Mouse (Mus musculus): ENCODE results near the gene Cyb5r3.

DNA sequence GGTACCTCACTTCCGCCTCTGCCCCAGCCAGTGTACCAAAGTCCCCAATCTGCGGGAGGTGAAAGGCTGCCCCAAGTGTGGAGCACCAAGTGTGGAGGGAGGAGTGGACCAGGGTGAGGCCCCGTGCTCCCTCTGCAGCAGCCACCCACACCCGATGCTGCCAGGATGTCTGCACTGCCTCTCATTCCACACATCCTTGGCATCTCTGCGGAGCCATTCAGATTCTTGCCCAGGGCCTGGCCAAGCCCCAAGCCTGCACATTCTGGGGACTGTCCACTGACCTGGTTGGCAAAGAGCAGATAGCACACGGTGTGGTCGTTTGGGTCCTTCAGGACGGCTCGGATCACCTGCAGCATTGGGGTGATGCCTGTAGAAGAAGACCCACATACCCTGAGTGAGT is 12.6 kb downstream of the Cyb5r3 start:
- no peak for TF ChIP-seq MAX (IDR thresholded peaks at IDR 0.05; ENCODE audit: low read length)
- no peak for TF ChIP-seq CTCF (IDR thresholded peaks at IDR 0.05 in 2 of 3, conservative IDR thresholded peaks at IDR 0.05 in 1 of 3; ENCODE audit: control insufficient read depth in 1 of 3, insufficient read depth in 1 of 3, low read depth in 2 of 3, low read length in 3 of 3, poor library complexity in 1 of 3, severe bottlenecking in 1 of 3)
- no peak for TF ChIP-seq POLR2A (IDR thresholded peaks at IDR 0.05; ENCODE audit: control insufficient read depth in 1 of 2, insufficient read depth in 1 of 2, low read depth in 1 of 2, low read length in 2 of 2, poor library complexity in 1 of 2)
- TF ChIP-seq ZNF384 (IDR thresholded peaks at IDR 0.05; ENCODE audit: low read depth, low read length): no peak
- no peak for TF ChIP-seq E2F4 (IDR thresholded peaks at IDR 0.05; ENCODE audit: borderline replicate concordance, low read depth, low read length)
- no peak for TF ChIP-seq EP300 (IDR thresholded peaks at IDR 0.05; ENCODE audit: low read depth in 1 of 2, low read length in 2 of 2)
